Mouse (Mus musculus) heart, postnatal 0 days (tissue): ENCODE measurements around the gene Foxj3. TPM values are rescaled to one million over a fixed set of nuclear protein-coding genes. Genes with fewer than 3 reads are reported as not detected.

Experiments
- ATAC-seq: fragments of 200-750 bp; cut with Nextera tagmentation; 2 replicates; pipeline ENCODE4 v1.8.0; 2017; ENCODE audit warnings: low read depth, moderate number of reproducible peaks, moderate library complexity; ENCODE audit not compliant: insufficient read depth
- DNase-seq: peaks from one replicate; pipeline ENCODE4 v3.0.0-alpha.2; 2016; ENCODE audit warnings: low spot score
- H3K27ac ChIP-seq: fragments of 300-500 bp; sonication (generic); 2 replicates; pipeline ENCODE4 v1.5.1; 2014; ENCODE audit warnings: low read depth, mild to moderate bottlenecking
- H3K27me3 ChIP-seq: fragments of 300-500 bp; sonication (generic); 2 replicates; pipeline ENCODE4 v1.6.1; 2014; ENCODE audit warnings: low read length, mixed read lengths; ENCODE audit not compliant: control insufficient read depth, insufficient read depth
- H3K36me3 ChIP-seq: fragments of 300-500 bp; sonication (generic); replicated peaks from 2 replicates; pipeline ENCODE4 v1.6.1; 2014; ENCODE audit warnings: low read length, mixed read lengths; ENCODE audit not compliant: control insufficient read depth, insufficient read depth
- H3K4me1 ChIP-seq: fragments of 300-500 bp; sonication (generic); 2 replicates; pipeline ENCODE4 v1.6.1; 2014; ENCODE audit warnings: antibody characterized with exemption; ENCODE audit not compliant: control insufficient read depth, insufficient read depth
- H3K4me2 ChIP-seq: fragments of 300-500 bp; sonication (generic); 2 replicates; pipeline ENCODE4 v1.6.1; 2014; ENCODE audit warnings: low read depth, mild to moderate bottlenecking, low read length, moderate library complexity
- H3K4me3 ChIP-seq: fragments of 300-500 bp; sonication (generic); 2 replicates; pipeline ENCODE4 v1.5.1; 2014; ENCODE audit warnings: low read depth, low read length
- H3K9ac ChIP-seq: fragments of 300-500 bp; sonication (generic); replicated peaks from 2 replicates; pipeline ENCODE4 v1.6.1; 2014; ENCODE audit warnings: low read depth, low read length, mixed read lengths
- H3K9me3 ChIP-seq: fragments of 300-500 bp; sonication (generic); replicated peaks from 2 replicates; pipeline ENCODE4 v1.6.1; 2016; ENCODE audit warnings: low read length; ENCODE audit not compliant: control insufficient read depth
- CTCF ChIP-seq: IDR thresholded peaks from 2 replicates; pipeline ENCODE4 v1.5.1; 2016; ENCODE audit warnings: antibody characterized with exemption, control low read depth, low read depth
- EP300 ChIP-seq: IDR thresholded peaks from 2 replicates; pipeline ENCODE4 v1.6.1; 2016; ENCODE audit warnings: antibody characterized with exemption, low read depth
- WGBS: fragments of 180-500 bp; shearing (Covaris S2); extraction: QIAGEN DNeasy Blood & Tissue Kit; methylation state at CpG from one replicate; pipeline ENCODE4 v1.1.7; 2014; 5-methylcytosine and 5-hydroxymethylcytosine counted together
- polyA plus RNA-seq: library from polyadenylated mRNA; unstranded; fragments of >200 nt; fragmentation: Nextera tagmentation; extraction: Ambion mirVana; gene quantifications from 2 replicates; pipeline ENCODE4 v1.2.1, GENCODE M21; 2015
- total RNA-seq: library from RNA; depleted of rRNA; stranded (reverse); fragments of >200 nt; gene quantifications from 2 replicates; pipeline ENCODE4 v1.2.3, GENCODE M21; 2014; ENCODE audit warnings: low replicate concordance

The Foxj3 gene
- total and polyA plus RNA-seq, 2 experiments from 2014 or later: 10.7 to 16.6 TPM

DNA sequence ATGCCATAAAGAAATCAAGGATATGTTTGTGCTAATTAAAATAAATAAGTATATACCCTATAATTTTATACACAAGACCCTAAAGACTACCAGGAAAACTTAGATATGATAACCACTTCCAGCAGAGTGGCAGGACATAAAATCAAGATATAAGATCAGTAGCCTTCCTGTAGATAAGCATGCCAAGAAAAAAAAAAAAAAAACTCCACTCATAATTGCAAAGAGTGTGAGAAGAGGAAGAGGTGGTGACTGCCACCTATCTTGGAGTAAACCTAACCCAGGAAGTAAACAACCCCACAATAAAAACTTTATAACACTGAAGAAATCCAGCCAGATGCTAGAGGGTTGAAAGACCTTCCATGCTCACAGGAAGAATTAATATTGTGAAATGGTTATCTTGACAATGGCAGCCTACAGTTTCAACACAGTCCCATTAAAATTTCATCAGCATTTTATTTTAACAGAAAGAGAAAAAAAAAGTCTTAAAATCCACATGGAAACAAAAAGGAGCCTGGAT is 10.4 kb upstream of the Foxj3 start:
- no peaks in the 10 kb centered on the region for H3K4me1 ChIP-seq
- no peak overlapping the region for H3K9ac ChIP-seq
- no peak for DNase-seq
- no peak overlapping the region for H3K27ac ChIP-seq
- no peak overlapping the region for H3K4me3 ChIP-seq
- no peaks in the 10 kb centered on the region for H3K27me3 ChIP-seq
- ATAC-seq: no peak
- H3K36me3 ChIP-seq: no peaks in the 10 kb centered on the region
- H3K4me2 ChIP-seq: no peak overlapping the region
- H3K9me3 ChIP-seq: no peaks in the 10 kb centered on the region
- TF ChIP-seq CTCF: no peak
- TF ChIP-seq EP300: no peak

DNA sequence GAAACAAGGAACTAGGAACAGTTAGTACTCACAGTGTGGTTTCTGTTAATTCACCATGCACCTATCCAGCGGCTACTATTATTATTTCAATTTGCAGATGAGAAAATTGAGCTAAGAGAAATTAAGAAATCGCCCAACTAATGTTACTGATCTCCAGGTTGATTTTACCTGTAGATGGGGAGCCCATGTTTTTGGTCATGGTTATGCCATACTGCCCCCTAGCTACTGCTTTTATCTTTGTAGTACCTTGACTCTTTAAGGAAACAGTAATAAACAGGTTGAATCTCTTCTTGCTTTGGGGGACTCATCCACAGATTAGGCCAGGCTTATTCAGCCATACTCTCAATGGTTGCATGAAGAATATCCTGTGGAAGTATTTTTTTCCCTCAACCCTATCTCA is 5.0 kb upstream of the Foxj3 start:
- ATAC-seq: no peak
- Histone ChIP-seq H3K27me3 (no peaks in the 10 kb centered on the region), H3K4me2 (no peak overlapping the region), H3K27ac (no peak overlapping the region), H3K9ac (no peak overlapping the region), H3K4me1 (no peaks in the 10 kb centered on the region), H3K9me3 (no peaks in the 10 kb centered on the region), H3K36me3 (no peaks in the 10 kb centered on the region), H3K4me3 (no peak overlapping the region)
- DNase-seq: no peak
- WGBS: 79% methylated on average over 2 of the region's 2 CpGs
- no peak for TF ChIP-seq EP300

DNA sequence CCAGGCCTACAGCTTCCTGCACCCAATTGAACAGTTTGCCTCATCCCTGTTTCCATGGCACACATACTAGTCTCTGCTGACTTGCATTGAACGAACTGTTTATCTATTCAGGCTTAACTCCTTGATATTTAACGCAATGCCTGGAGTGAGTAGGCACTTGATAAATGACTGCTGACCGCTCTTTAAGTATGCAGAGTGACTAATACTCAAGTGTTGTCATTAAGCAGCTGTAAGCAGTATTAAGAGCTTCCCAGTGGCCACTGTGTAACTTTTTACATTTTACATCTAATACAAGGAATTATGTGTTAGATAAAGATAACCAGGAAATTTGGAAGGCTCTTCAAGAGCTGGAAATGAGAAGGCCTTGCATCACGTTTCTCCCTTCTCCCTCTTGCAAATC is 1.7 kb upstream of the Foxj3 start:
- no peak overlapping the region for H3K27ac ChIP-seq
- TF ChIP-seq CTCF: no peak
- ATAC-seq: no peak
- no peak overlapping the region for H3K4me2 ChIP-seq
- no peaks in the 10 kb centered on the region for H3K9me3 ChIP-seq
- 0 out of 2 replicates have a peak, but pooled peaks cover 11% of the 10 kb centered on the region for H3K4me1 ChIP-seq
- no peaks in the 10 kb centered on the region for H3K27me3 ChIP-seq
- WGBS: 32% methylated on average over 4 of the region's 4 CpGs
- no peak for DNase-seq
- no peaks in the 10 kb centered on the region for H3K36me3 ChIP-seq
- no peak overlapping the region for H3K4me3 ChIP-seq
- H3K9ac ChIP-seq: no peak overlapping the region

DNA sequence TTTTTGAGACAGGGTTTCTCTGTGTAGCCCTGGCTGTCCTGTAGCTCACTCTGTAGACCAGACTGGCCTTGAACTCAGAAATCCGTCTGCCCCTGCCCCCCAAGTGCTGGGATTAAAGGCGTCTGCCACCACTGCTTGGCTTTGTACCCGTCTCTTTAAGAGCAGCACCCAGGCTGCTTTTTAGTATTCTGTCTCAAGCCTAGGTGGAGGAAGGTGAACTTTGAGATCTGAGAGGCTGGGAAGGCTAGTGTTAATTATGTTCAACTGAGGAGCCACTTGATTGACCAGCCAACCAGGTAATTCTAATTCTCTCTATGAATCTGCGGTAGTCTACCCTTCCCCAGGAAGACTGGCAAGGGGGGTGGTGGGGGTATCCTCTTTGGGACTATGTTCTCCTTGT is 632 bp downstream of the Foxj3 start:
- TF ChIP-seq EP300: no peak
- no peak for TF ChIP-seq CTCF
- Histone ChIP-seq H3K27ac (no peak overlapping the region), H3K36me3 (no peaks in the 10 kb centered on the region), H3K4me2 (no peak overlapping the region), H3K27me3 (no peaks in the 10 kb centered on the region), H3K9me3 (no peaks in the 10 kb centered on the region), H3K4me3 (no peak overlapping the region), H3K4me1 (peaks cover 24% of the 10 kb centered on the region; the same call in 1 of the 2 replicates), H3K9ac (no peak overlapping the region)
- WGBS: 86% methylated on average over 4 of the region's 4 CpGs
- DNase-seq: no peak
- ATAC-seq: no peak

DNA sequence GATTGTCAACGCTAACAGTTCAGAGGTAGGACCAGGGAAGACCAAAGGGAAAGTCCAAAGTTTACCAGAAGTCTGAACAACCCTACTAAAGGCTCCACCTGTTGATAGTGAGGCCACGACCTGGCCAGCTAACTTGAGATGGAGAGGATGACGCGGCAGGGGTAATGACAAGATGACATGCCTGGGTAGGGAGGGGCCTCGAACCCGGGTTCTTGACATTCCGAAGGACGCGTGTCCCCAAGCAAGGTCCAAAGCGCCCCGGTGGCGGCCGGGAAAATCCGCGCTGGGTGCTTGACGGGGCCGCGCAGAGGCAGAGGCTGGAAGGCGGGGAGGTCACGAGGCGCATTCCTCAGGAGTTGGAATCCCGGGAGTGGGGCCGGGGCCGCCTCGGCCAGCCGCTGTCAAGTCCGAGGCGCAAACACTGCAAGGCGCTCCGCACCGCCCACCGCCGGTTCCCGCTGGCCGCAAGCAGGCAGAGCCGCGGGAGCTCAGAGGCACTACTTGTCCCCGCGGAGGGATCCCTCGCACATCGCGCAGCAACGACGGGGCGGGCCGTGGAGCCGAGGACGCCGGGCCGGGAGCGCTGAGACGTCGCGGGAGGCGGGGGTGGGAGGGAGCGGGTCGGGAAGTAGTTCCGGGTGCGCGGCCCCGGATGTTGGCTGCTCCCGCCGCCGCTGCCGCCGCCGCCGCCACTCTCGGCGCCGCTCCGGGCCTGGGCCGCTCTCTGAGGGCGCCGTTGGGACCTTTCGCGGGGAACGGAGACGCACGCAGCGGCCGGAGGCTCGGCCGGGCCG is 2.4 kb downstream of the Foxj3 start, which contains the start of gene Frg2f1:
TSS of gene Frg2f1 (minus strand) at position 499 of the 794 bp plus-strand sequence.
- H3K9ac ChIP-seq: peak within 1 kb of the TSS; percentile 97
- no peaks in the 10 kb centered on the region for H3K36me3 ChIP-seq
- H3K27ac ChIP-seq: peak within 1 kb of the TSS; percentile 97
- H3K4me1 ChIP-seq: peaks cover 24% of the 10 kb centered on the region; the same call in 1 of the 2 replicates
- 1% methylated on average over 52 of the region's 85 CpGs for WGBS
- peak within 1 kb of the TSS; percentile 95 for H3K4me3 ChIP-seq
- peak; percentile 93 for ATAC-seq
- H3K27me3 ChIP-seq: no peaks in the 10 kb centered on the region
- peak; percentile 95 for TF ChIP-seq EP300
- 0 out of 2 replicates have a peak, but pooled peaks have one; percentile 3 for TF ChIP-seq CTCF
- peak; percentile 89 for DNase-seq
- H3K4me2 ChIP-seq: peak within 1 kb of the TSS; percentile 96
- H3K9me3 ChIP-seq: no peaks in the 10 kb centered on the region
